Mouse (Mus musculus): ENCODE measurements at regions not wholly inside any gene's neighbourhood (a gene's known extent, or its start where the extent isn't known, plus 50 kb on each side); places are given as distances from the start of the nearest gene placed in this dataset.

DNA sequence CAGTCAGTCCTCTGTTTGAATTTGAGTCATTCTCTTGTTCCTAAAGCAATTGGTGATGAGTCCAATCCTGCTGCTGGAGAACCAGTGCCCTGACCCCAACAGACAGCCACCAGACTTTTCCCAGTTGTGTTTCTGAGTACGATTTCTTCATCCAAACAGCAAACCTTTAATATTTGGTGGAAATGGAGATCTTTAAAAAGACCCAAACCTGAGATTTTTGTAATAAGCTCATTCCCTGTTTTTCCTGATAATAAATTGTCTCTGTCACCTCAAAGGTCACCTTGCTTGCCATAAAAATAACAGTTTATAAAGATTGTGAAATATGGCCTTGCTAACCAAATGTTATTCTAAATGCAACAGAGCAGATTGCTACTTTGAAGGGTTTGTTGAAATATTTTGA is 199.0 kb downstream of the Fam43a start:
- no peak for TF ChIP-seq CTCF (IDR thresholded peaks at IDR 0.05; ENCODE audit: low read depth, low read length)
- no peak for TF ChIP-seq POLR2A (IDR thresholded peaks at IDR 0.05; ENCODE audit: borderline replicate concordance, low read depth, low read length)

All from bone marrow macrophage, adult 2 months (primary cell).